Mouse (Mus musculus) urinary bladder, postnatal 10 days (tissue): ENCODE measurements at regions not wholly inside any gene's neighbourhood (a gene's known extent, or its start where the extent isn't known, plus 50 kb on each side); places are given as distances from the start of the nearest gene placed in this dataset.
"Not testable (repeated sequence)": the region's sequence is repeated elsewhere in the genome, so short reads cannot be mapped to it uniquely, and the experiment has no call there.

ENCODE experiments used
- DNase-seq: peaks from one replicate; pipeline ENCODE4 v3.0.0; 2022; ENCODE audit warnings: low spot score

DNA sequence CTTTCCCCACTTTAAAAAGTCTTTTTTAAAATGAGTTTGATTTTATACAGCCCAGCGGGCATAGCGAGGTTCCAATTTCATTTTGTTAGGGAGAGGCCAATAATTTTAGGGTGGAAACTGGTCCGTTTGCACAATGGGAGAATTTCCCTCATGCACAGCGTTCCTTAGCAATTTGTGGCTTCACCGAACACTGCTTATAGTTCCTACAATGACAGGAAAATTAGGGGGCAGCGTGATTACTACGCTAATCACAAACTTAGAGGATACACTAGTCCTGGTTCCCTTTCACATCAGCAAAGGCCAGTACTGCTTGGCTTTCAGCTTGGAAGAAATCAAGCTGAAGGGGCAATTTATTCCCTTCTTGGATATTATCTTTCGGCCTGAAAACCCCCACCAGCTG is 745.1 kb upstream of the Gm19410 start:
- no peak for DNase-seq

DNA sequence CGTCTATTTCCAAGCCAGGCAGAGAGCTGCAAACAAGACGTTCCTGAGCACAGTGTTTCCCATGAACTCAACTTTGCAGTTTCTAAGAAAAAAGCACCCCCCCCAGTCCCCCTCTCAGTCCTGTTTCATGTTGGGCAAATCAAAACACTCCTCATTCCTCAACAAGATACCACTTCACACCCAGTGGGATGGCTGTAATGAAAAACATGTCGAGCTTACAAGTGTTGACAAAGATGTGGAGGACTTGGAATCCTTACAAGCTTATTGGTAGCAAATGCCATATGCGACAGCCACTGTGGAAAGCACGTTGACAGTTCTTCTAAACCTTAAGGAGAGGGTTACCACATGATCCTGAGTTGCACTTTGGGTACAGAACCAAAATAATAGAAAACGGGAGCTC is 742.9 kb upstream of the Gm19410 start:
- no peak for DNase-seq

DNA sequence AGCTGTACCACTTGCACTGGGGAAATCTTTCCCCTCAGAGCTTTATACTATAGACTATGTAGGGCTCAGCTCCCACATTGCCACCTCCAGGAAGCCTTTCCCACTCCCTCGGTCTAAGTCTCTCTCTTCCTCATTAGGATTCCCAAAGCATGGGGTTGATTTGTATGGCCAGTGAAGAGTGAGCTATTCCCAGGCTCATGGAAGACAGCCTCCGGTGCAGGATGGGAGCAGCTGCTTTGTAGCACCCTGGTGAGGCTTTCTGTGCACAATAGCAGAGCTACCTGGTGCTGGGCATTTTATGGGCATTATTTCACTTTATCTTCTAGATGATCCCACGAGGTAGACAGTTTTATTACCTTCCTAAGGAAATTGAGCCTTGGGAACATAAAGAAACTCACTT is 717.8 kb upstream of the Gm19410 start:
- DNase-seq: no peak

DNA sequence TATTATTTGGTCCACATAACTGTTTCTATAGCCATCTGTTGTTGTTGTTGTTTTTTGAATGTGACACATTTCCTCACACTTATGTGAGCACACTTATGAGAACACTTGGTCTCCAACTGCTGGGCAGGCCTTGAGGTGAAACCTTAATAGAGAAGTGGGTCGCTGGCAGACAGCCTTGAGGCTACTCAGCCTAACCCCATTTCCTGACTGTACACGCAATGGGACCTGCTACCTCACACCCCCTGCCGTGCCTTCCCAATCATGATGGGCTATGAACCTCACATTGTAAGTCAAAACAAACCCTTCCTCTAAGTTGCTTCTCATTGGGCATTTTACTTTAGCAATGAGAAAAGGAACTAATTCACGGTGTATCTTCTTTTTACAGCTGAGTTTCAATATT is 712.1 kb upstream of the Gm19410 start:
- DNase-seq: no peak

DNA sequence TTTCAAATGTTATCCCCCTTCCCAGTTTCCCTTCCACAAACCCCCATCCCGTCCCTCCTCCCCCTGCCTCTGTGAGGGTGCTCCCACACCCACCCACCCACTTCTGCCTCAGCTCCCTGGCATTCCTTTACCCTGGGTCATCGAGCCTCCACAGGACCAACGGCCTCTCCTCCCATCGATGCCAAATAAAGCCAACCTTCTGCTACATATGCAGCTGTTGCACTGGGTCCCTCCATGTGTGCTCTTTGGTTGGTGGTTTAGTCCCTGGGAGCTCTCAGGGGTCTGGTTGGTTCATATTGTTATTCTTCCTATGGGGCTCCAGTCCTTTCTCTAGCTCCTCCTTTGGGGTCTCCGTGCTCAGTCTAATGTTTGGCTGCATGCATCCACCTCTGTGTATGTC is 704.5 kb upstream of the Gm19410 start:
- no peak for DNase-seq

DNA sequence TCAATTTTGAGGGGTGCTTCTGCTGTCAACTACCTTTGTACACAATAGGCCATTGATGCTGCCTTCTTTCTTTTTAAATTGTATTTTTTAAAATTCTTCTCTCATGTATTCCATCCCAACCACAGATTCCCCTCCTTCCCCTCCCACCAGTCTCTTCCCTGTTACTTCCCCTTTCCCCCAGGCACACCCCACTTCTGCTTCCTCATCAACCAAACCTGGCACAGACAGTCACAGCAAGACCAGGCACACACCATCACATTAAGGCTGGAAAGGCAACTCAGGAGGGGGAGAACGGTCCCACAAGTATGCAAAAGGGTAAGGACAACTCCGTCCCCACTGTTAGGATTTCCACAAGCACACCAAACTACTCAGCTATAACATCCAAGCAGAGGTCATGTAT is 697.4 kb upstream of the Gm19410 start:
- no peak for DNase-seq

DNA sequence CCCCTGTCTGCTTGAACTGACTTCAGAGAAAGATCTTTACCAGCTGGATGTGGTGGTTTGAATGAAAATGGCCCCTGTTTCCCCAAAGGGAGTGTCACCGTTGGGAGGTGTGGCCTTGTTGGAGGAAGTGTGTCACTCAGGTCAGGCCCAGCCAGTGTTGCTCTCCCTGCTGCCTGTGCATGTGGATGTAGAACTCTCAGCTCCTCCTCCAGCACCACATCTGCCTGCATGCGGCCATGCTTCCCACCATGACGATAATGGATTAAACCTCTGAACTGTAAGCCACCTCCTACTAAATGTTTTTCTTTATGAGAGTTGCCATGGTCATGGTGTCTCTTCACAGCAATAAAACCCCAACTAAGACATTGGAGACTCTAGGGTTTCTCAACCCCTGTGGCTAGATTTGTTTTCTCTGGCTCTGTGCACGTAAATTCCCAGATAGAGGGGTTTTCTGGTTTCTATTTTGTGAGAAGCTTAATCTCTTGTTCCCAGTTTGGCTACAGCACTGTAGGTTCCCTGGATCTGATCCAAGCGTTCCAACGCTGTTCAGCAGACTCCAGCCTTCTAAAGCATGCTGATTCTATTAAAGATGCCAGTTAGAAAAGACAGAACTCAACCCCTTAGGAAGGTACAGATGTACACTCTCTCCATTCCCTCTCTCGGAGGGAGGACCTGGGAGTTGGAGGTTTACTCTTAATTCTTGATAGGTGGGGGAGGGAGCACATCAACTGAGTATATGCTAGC is 695.2 kb upstream of the Gm19410 start:
- DNase-seq: no peak

DNA sequence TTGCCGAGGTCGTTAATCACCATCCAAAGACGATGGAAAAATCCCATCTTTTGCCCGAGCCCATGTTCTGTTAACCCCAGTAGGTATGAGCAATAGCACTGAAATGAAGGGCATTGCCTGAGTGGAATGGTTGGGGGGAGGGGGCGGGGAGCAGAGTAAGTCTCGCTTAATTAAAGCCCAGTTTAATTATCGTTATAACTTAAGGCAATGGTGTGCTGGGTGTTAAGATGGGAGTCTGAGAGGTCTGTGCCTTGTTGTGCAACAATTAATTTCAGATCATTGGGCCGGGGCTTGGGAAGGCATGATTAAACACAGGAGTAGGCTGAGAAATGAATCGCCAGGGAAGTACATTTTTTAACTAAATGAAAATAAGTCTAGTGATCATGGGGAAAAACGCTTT is 689.6 kb upstream of the Gm19410 start:
- DNase-seq: no peak

DNA sequence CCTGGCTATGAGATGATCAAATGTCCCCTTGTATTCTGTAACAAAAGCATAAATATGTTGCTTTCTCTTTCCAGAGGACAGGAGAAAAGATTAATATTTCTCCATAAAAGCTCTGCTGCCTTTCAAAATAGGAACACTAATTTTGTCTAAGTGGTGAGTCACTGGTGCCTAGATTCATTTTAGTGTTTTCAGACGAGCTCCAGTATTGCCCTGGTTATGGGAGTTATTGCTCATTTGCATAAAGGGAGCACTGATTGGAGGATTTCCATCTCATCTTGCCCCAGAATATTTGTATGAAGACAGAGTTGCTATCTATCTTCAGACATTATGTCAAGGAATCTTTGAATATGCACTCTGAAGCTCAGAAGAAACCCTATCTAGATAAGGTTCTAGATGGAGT is 682.4 kb upstream of the Gm19410 start:
- DNase-seq: no peak

DNA sequence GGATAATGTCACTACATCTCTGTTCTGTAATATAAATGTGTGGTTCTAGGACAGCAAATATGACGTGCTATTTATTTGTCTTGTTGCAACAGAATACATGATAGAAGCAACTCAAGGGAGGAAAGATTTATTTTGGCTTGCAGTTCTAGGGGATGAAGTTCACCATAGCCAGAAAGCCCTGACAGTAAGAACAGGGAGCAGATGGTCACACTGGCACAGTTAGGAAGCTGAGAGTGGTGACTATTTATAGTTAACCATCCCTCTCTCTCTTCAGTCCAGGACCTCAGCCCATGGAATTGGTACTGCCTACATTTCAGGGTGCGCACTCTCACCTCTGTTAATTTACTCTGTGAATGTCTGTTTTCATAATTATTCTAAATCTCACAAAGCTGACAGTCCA is 678.5 kb upstream of the Gm19410 start:
- no peak for DNase-seq

DNA sequence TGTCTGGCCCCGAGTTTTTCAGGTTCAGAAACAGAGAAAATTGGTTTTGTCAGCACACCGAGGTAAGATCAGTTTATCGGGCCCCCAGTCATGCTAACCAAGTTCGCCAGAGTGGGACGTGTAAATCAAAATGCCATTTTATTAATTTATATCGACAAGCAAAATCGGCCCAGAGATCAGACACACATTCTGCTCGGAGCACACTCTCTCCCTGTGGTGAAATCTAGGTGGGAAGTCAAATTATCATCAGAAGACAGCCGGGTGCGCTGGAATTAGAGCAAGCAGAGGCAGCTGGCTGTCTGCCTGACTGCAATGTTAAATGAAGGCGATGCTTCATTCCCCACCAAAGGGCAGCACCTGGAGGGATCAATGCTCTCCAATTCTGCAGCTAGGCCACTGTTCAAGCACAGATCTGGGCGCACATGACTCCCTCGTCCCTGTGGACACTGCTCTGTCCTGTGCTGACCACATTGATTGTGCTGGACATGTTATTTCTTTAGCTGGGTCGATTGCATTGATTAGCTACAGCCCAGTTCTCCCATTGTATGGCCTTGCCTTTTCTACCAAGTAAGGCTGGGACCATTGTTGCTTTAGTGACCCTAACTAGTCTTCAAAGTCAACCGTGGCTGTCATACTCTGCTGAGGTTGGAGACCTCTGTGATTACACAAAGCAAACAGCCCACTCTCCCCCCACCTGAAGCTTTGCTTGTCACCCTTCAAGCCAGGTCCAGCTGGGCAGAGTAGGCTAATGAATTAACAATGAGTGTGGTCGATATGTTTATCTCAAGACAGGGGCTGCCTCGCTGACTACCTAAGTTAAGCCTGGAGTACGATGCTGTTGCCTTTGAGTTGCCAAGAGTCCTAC is 677.0 kb upstream of the Gm19410 start:
- DNase-seq: no peak

DNA sequence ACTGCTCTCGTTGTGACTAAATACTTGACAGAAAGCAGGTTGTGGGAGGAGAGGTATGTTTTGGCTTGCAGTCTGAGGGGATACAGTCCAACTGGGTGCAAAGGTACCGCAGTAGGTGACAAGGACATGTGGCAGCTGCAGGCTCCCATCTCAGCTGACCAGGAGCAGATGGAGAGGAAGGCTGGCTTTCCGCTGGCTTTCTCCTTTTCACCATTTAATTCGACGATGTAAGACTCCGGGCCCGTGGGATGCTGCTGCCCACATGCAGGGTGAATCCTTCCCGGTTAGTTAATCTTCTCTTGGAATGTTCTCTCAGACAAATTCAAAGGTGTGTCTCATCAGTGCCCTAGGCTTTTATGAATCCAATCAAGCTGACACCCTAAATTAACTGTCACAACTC is 676.1 kb upstream of the Gm19410 start:
- DNase-seq: no peak

DNA sequence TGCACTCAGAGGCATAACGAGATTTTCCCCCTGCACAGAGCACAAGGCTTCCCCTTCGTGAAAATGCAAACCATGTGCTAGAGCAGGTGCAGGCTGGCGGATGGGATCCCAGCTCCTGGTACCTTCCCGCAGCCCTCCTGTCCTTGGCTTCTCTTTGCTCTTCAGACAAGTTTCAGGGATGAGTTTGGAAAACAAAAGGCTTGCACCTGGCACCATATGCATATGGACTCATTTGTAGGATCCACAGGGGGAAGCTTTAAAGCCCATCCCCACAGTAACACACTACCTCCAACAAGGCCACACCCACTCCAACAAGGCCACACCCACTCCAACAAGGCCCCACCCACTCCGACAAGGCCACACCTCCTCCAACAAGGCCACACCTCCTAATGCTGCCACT is 663.9 kb upstream of the Gm19410 start:
- no peak for DNase-seq

DNA sequence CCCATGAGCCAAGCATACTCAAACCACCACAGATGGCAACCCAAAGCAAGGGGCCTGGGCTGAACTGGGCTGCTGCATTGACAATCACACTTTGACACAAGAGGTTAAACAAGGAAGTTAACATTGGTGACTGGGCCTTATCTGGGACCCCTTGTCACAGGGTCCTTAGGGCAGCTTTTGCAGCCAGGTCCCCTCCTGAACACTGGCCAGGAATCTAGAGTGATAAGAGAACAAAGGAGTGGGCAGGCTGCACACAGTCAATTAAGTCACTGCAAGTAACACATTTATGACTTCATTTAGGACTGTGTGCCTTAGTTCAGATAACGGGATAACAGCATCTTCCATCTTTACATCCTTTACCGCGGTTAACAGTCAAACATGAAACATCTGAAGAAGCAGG is 663.5 kb upstream of the Gm19410 start:
- DNase-seq: not testable (repeated sequence)

DNA sequence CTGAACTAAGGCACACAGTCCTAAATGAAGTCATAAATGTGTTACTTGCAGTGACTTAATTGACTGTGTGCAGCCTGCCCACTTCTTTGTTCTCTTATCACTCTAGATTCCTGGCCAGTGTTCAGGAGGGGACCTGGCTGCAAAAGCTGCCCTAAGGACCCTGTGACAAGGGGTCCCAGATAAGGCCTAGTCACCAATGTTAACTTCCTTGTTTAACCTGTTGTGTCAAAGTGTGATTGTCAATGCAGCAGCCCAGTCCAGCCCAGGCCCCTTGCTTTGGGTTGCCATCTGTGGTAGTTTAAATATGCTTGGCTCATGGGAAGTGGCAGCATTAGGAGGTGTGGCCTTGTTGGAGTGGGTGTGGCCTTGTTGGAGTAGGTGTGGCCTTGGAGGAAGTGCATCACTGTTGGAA is 661.1 kb upstream of the Gm19410 start:
- DNase-seq: not testable (repeated sequence)

DNA sequence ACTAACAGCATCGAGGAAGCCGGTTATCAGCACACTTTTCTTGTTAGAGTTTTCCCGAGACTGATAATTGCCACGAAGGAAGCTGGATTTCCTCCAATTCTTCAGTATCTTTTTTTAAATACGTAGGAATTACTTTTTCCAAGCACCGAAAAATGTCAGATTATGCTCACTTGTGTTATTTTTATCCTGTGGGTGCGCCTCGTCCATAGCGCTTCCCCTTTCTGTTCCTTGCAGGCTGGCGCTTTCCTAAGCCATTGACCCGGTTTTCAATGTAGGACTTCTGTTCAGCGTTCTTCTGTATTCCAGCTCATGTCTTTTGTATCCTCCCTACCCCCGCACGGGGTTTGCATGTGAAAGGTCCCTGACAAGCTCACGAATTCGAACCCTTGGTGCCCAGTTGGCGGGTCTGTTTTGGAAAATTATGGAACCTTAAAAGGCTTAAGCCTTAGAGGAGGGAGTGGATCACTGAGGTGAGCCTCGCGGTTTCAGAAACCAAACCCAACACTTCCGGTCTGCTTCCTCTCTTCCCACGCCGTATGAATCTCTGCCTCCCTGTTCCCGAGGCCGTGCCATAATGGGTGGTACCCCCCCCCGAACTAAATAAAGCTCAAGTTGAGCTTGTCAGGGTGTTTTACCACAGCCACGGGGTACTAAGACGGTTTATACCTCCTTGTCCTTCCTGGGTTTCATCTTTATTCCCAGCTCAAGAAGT is 655.9 kb upstream of the Gm19410 start:
- DNase-seq: no peak

DNA sequence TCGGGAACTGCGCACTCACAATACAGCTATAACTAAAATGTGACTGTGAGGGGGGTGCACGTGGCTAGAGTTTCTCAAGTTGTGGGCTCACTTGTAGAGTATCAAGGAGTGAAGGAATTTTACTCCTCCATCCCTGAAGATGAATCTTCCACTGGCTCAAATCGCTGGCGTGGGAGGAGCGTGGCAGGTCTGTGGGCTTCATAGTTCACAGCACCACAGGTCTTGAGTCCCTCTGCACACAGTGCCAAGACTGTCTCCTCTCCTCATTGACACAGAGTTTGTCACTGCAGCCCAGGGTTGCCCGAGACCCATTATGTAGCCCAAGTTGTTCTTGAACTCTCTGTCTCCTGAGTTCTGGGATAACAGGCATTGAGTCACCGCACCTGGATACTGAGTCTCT is 655.3 kb upstream of the Gm19410 start:
- no peak for DNase-seq

DNA sequence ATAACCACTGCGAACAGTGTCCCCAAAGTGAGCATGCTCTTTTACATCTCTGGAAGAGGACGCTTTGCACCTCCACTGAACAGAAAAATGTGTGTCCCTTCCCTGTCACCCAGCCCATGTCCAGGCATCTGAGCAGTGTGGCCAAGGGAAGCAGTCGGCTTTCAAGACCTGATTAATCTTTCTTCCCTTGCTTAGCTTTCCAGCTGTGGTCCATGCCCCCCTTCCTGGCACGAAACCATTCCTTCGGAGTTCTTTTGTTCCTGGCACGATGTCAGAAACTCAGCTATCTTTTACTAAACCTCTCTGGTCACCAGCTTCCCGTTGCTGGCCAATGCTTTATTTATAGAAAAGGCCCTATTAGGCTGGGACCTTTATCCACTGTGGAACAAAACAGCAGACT is 654.5 kb upstream of the Gm19410 start:
- DNase-seq: no peak

DNA sequence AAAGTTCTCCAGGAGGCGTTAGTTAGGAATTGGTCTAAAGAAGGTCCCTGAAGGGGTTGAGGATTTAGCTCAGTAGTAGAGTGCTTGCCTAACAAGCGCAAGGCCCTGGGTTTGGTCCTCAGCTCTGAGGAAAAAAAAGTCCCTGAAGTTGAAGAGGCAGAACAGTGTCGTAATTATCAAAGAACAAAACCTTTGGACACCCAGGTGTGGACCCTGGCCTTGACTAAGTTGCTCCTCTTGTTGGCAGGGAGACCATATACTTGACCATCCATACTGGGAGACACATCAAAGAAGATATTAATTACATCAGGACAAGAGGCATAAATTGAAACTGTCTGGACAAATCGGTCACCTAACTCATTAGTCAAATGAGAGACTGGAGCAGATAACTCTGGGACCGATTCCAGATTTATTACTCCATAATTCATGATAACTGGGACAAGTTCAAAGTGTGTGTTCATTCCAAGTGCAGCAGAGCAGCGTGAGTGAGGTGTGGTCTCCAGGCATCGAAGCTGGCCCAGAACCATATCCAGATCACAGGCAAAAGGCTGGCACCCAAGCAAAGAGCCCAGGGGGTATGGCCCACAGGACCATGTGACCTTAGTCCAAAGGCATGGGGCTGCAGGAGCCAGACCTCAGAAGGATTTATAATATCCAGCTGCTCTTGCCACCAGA is 652.9 kb upstream of the Gm19410 start:
- DNase-seq: no peak

DNA sequence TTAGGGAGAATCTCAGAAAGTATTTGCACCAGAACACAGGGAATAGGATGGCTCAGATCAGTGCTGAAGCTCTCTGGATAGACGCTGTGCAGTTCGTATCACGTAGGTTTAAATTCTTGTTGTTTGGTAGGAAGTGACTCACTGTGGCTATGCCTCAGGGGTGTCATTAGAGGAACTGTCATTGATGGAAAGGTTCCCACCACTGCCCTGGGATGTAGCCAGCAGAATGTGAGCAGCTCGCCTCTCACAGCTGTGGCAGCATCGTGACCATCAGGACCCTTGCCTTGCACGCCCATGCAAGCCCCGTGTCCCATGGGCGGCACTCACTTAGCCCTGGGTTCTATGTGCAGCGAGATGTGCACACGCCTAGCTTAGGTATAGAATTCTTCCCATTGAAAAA is 651.6 kb upstream of the Gm19410 start:
- DNase-seq: no peak

DNA sequence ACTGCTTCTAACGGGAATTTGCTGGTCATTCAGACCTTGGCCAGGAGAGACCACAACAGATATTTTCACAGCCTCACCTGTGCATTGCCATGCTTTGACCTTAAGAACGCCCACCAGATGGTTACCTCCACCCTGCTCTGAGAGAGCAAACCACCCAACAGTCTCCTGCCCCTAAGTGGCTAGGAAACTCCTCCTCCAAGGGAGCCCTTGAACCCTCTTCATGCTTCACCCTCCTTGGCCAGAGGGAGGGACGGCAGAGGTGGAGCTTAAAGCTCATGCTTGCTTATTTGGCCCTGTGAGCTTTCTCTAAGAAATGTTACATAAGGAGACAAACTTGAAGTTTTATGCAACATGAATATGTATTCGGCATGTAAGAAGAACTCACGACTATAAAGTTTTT is 645.0 kb upstream of the Gm19410 start:
- no peak for DNase-seq

DNA sequence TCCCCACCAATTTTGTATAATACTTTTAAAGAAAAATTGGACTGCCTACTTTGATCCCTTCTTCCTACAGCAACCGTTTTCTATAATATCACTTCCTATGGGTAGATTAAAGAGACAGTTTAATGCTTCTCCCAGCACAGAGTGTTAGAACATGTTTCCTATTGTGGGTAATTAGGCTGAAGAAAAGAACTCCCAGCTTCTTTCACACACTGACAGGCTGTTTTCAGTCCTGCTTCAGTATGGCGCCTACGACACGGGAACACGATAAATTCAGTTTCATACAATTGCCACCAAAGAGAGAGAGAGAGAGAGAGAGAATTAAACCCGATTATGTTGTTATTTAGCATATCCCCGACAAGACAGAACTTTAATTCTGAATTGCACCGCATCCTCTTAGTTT is 644.5 kb upstream of the Gm19410 start:
- no peak for DNase-seq
